Mouse (Mus musculus) hindbrain, embryonic 11.5 days (tissue): ENCODE results near the gene Ogg1. TPM values are rescaled to one million over a fixed set of nuclear protein-coding genes. Genes with fewer than 3 reads are reported as not detected.

Source experiments
- ATAC-seq: fragments of 200-750 bp; cut with Nextera tagmentation; 2 replicates; pipeline ENCODE4 v1.8.0; 2017; ENCODE audit warnings: mild to moderate bottlenecking, moderate TSS enrichment, moderate library complexity; ENCODE audit not compliant: low FRiP score
- DNase-seq: peaks from one replicate; pipeline ENCODE4 v3.0.0-alpha.2; 2015; ENCODE audit warnings: low spot score
- H3K27ac ChIP-seq: fragments of 300-500 bp; sonication (generic); 2 replicates; pipeline ENCODE4 v1.5.1; 2014; ENCODE audit warnings: mild to moderate bottlenecking, low read depth, low read length
- H3K27me3 ChIP-seq: fragments of 300-500 bp; sonication (generic); 2 replicates; pipeline ENCODE4 v1.6.1; 2014; ENCODE audit warnings: mild to moderate bottlenecking, low read length, moderate library complexity, mixed read lengths; ENCODE audit not compliant: control insufficient read depth, insufficient read depth
- H3K36me3 ChIP-seq: fragments of 300-500 bp; sonication (generic); 2 replicates; pipeline ENCODE4 v1.6.1; 2014; ENCODE audit warnings: mild to moderate bottlenecking, low read length, moderate library complexity, mixed read lengths; ENCODE audit not compliant: control insufficient read depth, insufficient read depth
- H3K4me1 ChIP-seq: fragments of 300-500 bp; sonication (generic); replicated peaks from 2 replicates; pipeline ENCODE4 v1.6.1; 2014; ENCODE audit warnings: low read length, mixed read lengths; ENCODE audit not compliant: control insufficient read depth, insufficient read depth
- H3K4me2 ChIP-seq: fragments of 300-500 bp; sonication (generic); replicated peaks from 2 replicates; pipeline ENCODE4 v1.6.1; 2014; ENCODE audit warnings: mild to moderate bottlenecking, low read depth, low read length
- H3K4me3 ChIP-seq: fragments of 300-500 bp; sonication (generic); 2 replicates; pipeline ENCODE4 v1.5.1; 2014; ENCODE audit warnings: low read depth, low read length
- H3K9ac ChIP-seq: fragments of 300-500 bp; sonication (generic); 2 replicates; pipeline ENCODE4 v1.6.1; 2014; ENCODE audit warnings: low read depth, low read length
- H3K9me3 ChIP-seq: fragments of 300-500 bp; sonication (generic); 2 replicates; pipeline ENCODE4 v1.6.1; 2016; ENCODE audit warnings: low read length; ENCODE audit not compliant: control insufficient read depth
- WGBS: fragments of 180-500 bp; shearing (Covaris S2); extraction: QIAGEN DNeasy Blood & Tissue Kit; methylation state at CpG from one replicate; pipeline ENCODE4 v1.1.7; 2014; 5-methylcytosine and 5-hydroxymethylcytosine counted together
- polyA plus RNA-seq: library from polyadenylated mRNA; unstranded; fragments of >200 nt; fragmentation: Nextera tagmentation; extraction: Ambion mirVana; gene quantifications from 2 replicates; pipeline ENCODE4 v1.2.1, GENCODE M21; 2014

Gene Ogg1
- polyA plus RNA-seq = 10.5 and 10.6 TPM in 2 replicates

GRCm38 (mm10) chr6:113326533-113327315 is at the start of gene Ogg1:
Ogg1 (plus strand) TSS chr6:113326972.
- H3K36me3 ChIP-seq = peaks cover 12% of the 10 kb centered on the region; the same call in 1 of the 2 replicates
- ATAC-seq (peak; percentile 99), DNase-seq (peak; percentile 97)
- peak within 1 kb of the TSS; percentile 79 for H3K9ac ChIP-seq
- peak within 1 kb of the TSS; percentile 88 for H3K4me2 ChIP-seq
- peak within 1 kb of the TSS; percentile 91 for H3K27ac ChIP-seq
- 0 out of 2 replicates have a peak, but pooled peaks cover 2% of the 10 kb centered on the region for H3K4me1 ChIP-seq
- no peaks in the 10 kb centered on the region for H3K9me3 ChIP-seq
- H3K27me3 ChIP-seq = no peaks in the 10 kb centered on the region
- peak within 1 kb of the TSS; percentile 52 for H3K4me3 ChIP-seq
- WGBS = under 1% methylated on average over 52 of the region's 52 CpGs

- peaks cover 25% of the 10 kb centered on the region for H3K27me3 ChIP-seq
- 0 out of 2 replicates have a peak, but pooled peaks cover 2% of the 10 kb centered on the region for H3K36me3 ChIP-seq
- peaks cover 3% of the 10 kb centered on the region for H3K4me1 ChIP-seq
- H3K27ac ChIP-seq = no peak overlapping the region
- H3K9me3 ChIP-seq = no peaks in the 10 kb centered on the region
- no peak for DNase-seq
- 68% methylated on average over 6 of the region's 6 CpGs for WGBS
- H3K4me2 ChIP-seq = no peak overlapping the region
- peak; percentile 52; the same call in 1 of the 2 replicates for ATAC-seq
- no peak overlapping the region for H3K4me3 ChIP-seq
- H3K9ac ChIP-seq = no peak overlapping the region
Measured at GRCm38 (mm10) chr6:113281676-113282075, 45.1 kb upstream of the Ogg1 start.

- WGBS = 1% methylated on average over 37 of the region's 37 CpGs
- H3K4me3 ChIP-seq = peak within 1 kb of the TSS; percentile 18
- peaks cover 3% of the 10 kb centered on the region for H3K4me1 ChIP-seq
- 0 out of 2 replicates have a peak, but pooled peaks cover 2% of the 10 kb centered on the region for H3K36me3 ChIP-seq
- peak; percentile 62 for DNase-seq
- no peak within 1 kb of the TSS for H3K27ac ChIP-seq
- H3K4me2 ChIP-seq = peak within 1 kb of the TSS; percentile 50
- ATAC-seq = peak; percentile 77
- H3K9me3 ChIP-seq = no peaks in the 10 kb centered on the region
- H3K9ac ChIP-seq = peak within 1 kb of the TSS; percentile 15; the same call in 1 of the 2 replicates
- peaks cover 25% of the 10 kb centered on the region for H3K27me3 ChIP-seq
Measured at GRCm38 (mm10) chr6:113282101-113282802, 44.5 kb upstream of the Ogg1 start, which contains the start of gene Cpne9. Cpne9 (plus strand) TSS chr6:113282307.

GRCm38 (mm10) chr6:113282969-113283368 is 43.8 kb upstream of the Ogg1 start:
- peak; percentile 8 for DNase-seq
- WGBS = 2% methylated on average over 22 of the region's 22 CpGs
- Histone ChIP-seq H3K27me3 (peaks cover 25% of the 10 kb centered on the region), H3K9me3 (no peaks in the 10 kb centered on the region), H3K27ac (no peak overlapping the region), H3K4me3 (peak overlapping the region; percentile 18; the same call in 1 of the 2 replicates), H3K4me2 (peak overlapping the region; percentile 21), H3K36me3 (0 out of 2 replicates have a peak, but pooled peaks cover 2% of the 10 kb centered on the region), H3K4me1 (peaks cover 3% of the 10 kb centered on the region), H3K9ac (no peak overlapping the region)
- ATAC-seq = peak; percentile 45; the same call in 1 of the 2 replicates

- ATAC-seq = no peak
- DNase-seq = no peak
- no peak overlapping the region for H3K4me3 ChIP-seq
- no peak overlapping the region; the same call in 1 of the 2 replicates for H3K4me2 ChIP-seq
- 0 out of 2 replicates have a peak, but pooled peaks cover 2% of the 10 kb centered on the region for H3K36me3 ChIP-seq
- H3K9ac ChIP-seq = no peak overlapping the region
- no peaks in the 10 kb centered on the region for H3K9me3 ChIP-seq
- WGBS = 9% methylated on average over 6 of the region's 6 CpGs
- no peak overlapping the region for H3K27ac ChIP-seq
- peaks cover 3% of the 10 kb centered on the region for H3K4me1 ChIP-seq
- H3K27me3 ChIP-seq = peaks cover 25% of the 10 kb centered on the region
Measured at GRCm38 (mm10) chr6:113283500-113283899, 43.3 kb upstream of the Ogg1 start.

GRCm38 (mm10) chr6:113284931-113285330 is 41.8 kb upstream of the Ogg1 start:
- Histone ChIP-seq H3K4me1 (peaks cover 3% of the 10 kb centered on the region), H3K4me3 (no peak overlapping the region), H3K9me3 (no peaks in the 10 kb centered on the region), H3K27ac (no peak overlapping the region), H3K4me2 (no peak overlapping the region), H3K27me3 (peaks cover 25% of the 10 kb centered on the region), H3K36me3 (0 out of 2 replicates have a peak, but pooled peaks cover under 1% of the 10 kb centered on the region), H3K9ac (no peak overlapping the region)
- no peak for DNase-seq
- ATAC-seq = no peak
- 83% methylated on average over 3 of the region's 3 CpGs for WGBS

- no peak overlapping the region for H3K4me3 ChIP-seq
- ATAC-seq (no peak), DNase-seq (no peak)
- WGBS = 84% methylated on average over 1 of the region's 1 CpGs
- no peak overlapping the region for H3K4me2 ChIP-seq
- H3K36me3 ChIP-seq = no peaks in the 10 kb centered on the region
- H3K9me3 ChIP-seq = no peaks in the 10 kb centered on the region
- H3K9ac ChIP-seq = no peak overlapping the region
- H3K27me3 ChIP-seq = peaks cover 25% of the 10 kb centered on the region
- H3K4me1 ChIP-seq = peaks cover 3% of the 10 kb centered on the region
- no peak overlapping the region for H3K27ac ChIP-seq
Measured at GRCm38 (mm10) chr6:113286316-113286715, 40.5 kb upstream of the Ogg1 start.

GRCm38 (mm10) chr6:113287236-113287635 is 39.5 kb upstream of the Ogg1 start:
- Histone ChIP-seq H3K4me2 (no peak overlapping the region), H3K9me3 (no peaks in the 10 kb centered on the region), H3K4me3 (no peak overlapping the region), H3K9ac (no peak overlapping the region), H3K27me3 (peaks cover 19% of the 10 kb centered on the region), H3K4me1 (peaks cover 3% of the 10 kb centered on the region), H3K36me3 (no peaks in the 10 kb centered on the region), H3K27ac (no peak overlapping the region)
- 71% methylated on average over 4 of the region's 4 CpGs for WGBS
- ATAC-seq (no peak), DNase-seq (no peak)
